Mouse (Mus musculus): Measurements from ENCODE around the gene Cyb5b. TPM values are rescaled to one million over a fixed set of nuclear protein-coding genes. Genes with fewer than 3 reads are reported as not detected.
"Not testable (repeated sequence)": the region's sequence is repeated elsewhere in the genome, so short reads cannot be mapped to it uniquely, and the experiment has no call there.

Cyb5b gene
- polyA plus RNA-seq, 1 experiment, result 19.4 TPM

GRCm38 (mm10) chr8:107212006-107212405 is 61.6 kb downstream of the Cyb5b start:
- 0 out of 2 replicates have a peak, but pooled peaks cover 1% of the 10 kb centered on the region for H3K4me1 ChIP-seq (ENCODE audit: control insufficient read depth, insufficient read depth, low read length)
- 88% methylated on average over 7 of the region's 7 CpGs for WGBS
- H3K4me3 ChIP-seq (replicated peaks; ENCODE audit: control insufficient read depth, low read depth, low read length), result no peak overlapping the region
- TF ChIP-seq CTCF (IDR thresholded peaks at IDR 0.05; ENCODE audit: control insufficient read depth, insufficient read depth, low read length) (no peak), POLR2A (IDR thresholded peaks at IDR 0.05; ENCODE audit: borderline replicate concordance, control insufficient read depth, low read depth, low read length) (no peak)
- no peak overlapping the region for H3K27ac ChIP-seq (ENCODE audit: control insufficient read depth, insufficient read depth, low read depth, low read length, poor library complexity)

GRCm38 (mm10) chr8:107217230-107217629 is 66.8 kb downstream of the Cyb5b start:
- H3K4me1 ChIP-seq (ENCODE audit: control insufficient read depth, insufficient read depth, low read length); H3K27ac ChIP-seq (ENCODE audit: control insufficient read depth, insufficient read depth, low read depth, low read length, poor library complexity); H3K4me3 ChIP-seq (replicated peaks; ENCODE audit: control insufficient read depth, low read depth, low read length): not testable (repeated sequence)
- 46% methylated on average over 7 of the region's 7 CpGs for WGBS

- Histone ChIP-seq H3K4me1 (ENCODE audit: control insufficient read depth, insufficient read depth, low read length) (peaks cover 2% of the 10 kb centered on the region; the same call in 1 of the 2 replicates), H3K4me3 (replicated peaks; ENCODE audit: control insufficient read depth, low read depth, low read length) (no peak overlapping the region), H3K27ac (ENCODE audit: control insufficient read depth, insufficient read depth, low read depth, low read length, poor library complexity) (no peak overlapping the region)
- 81% methylated on average over 8 of the region's 8 CpGs for WGBS
- TF ChIP-seq CTCF (IDR thresholded peaks at IDR 0.05; ENCODE audit: control insufficient read depth, insufficient read depth, low read length), result no peak
- TF ChIP-seq POLR2A (IDR thresholded peaks at IDR 0.05; ENCODE audit: borderline replicate concordance, control insufficient read depth, low read depth, low read length), result no peak
These were observed 67.7 kb downstream of the Cyb5b start for GRCm38 (mm10) chr8:107218091-107218490.

- Histone ChIP-seq H3K4me1 (ENCODE audit: control insufficient read depth, insufficient read depth, low read length) (peaks cover 2% of the 10 kb centered on the region; the same call in 1 of the 2 replicates), H3K27ac (ENCODE audit: control insufficient read depth, insufficient read depth, low read depth, low read length, poor library complexity) (no peak overlapping the region), H3K4me3 (replicated peaks; ENCODE audit: control insufficient read depth, low read depth, low read length) (no peak overlapping the region)
- WGBS, result 48% methylated on average over 2 of the region's 2 CpGs
- TF ChIP-seq POLR2A (IDR thresholded peaks at IDR 0.05; ENCODE audit: borderline replicate concordance, control insufficient read depth, low read depth, low read length) (no peak), CTCF (IDR thresholded peaks at IDR 0.05; ENCODE audit: control insufficient read depth, insufficient read depth, low read length) (no peak)
These were observed 68.6 kb downstream of the Cyb5b start for GRCm38 (mm10) chr8:107219078-107219477.

GRCm38 (mm10) chr8:107221924-107222851 is 71.7 kb downstream of the Cyb5b start:
- 18% methylated on average over 8 of the region's 8 CpGs for WGBS
- TF ChIP-seq POLR2A (IDR thresholded peaks at IDR 0.05; ENCODE audit: borderline replicate concordance, control insufficient read depth, low read depth, low read length) (no peak), CTCF (IDR thresholded peaks at IDR 0.05; ENCODE audit: control insufficient read depth, insufficient read depth, low read length) (no peak)
- H3K27ac ChIP-seq (ENCODE audit: control insufficient read depth, insufficient read depth, low read depth, low read length, poor library complexity), result no peak overlapping the region
- H3K4me1 ChIP-seq (ENCODE audit: control insufficient read depth, insufficient read depth, low read length), result peaks cover 4% of the 10 kb centered on the region; the same call in 1 of the 2 replicates
- no peak overlapping the region for H3K4me3 ChIP-seq (replicated peaks; ENCODE audit: control insufficient read depth, low read depth, low read length)

- Histone ChIP-seq H3K4me3 (replicated peaks; ENCODE audit: control insufficient read depth, low read depth, low read length) (no peak overlapping the region), H3K4me1 (ENCODE audit: control insufficient read depth, insufficient read depth, low read length) (peaks cover 4% of the 10 kb centered on the region; the same call in 1 of the 2 replicates), H3K27ac (ENCODE audit: control insufficient read depth, insufficient read depth, low read depth, low read length, poor library complexity) (no peak overlapping the region)
- no peak for TF ChIP-seq POLR2A (IDR thresholded peaks at IDR 0.05; ENCODE audit: borderline replicate concordance, control insufficient read depth, low read depth, low read length)
- TF ChIP-seq CTCF (IDR thresholded peaks at IDR 0.05; ENCODE audit: control insufficient read depth, insufficient read depth, low read length), result no peak
- WGBS, result 84% methylated on average over 9 of the region's 9 CpGs
These were observed 75.7 kb downstream of the Cyb5b start for GRCm38 (mm10) chr8:107226183-107226582.

- H3K4me3 ChIP-seq (replicated peaks; ENCODE audit: control insufficient read depth, low read depth, low read length), result no peak overlapping the region
- no peak overlapping the region for H3K27ac ChIP-seq (ENCODE audit: control insufficient read depth, insufficient read depth, low read depth, low read length, poor library complexity)
- 84% methylated on average over 11 of the region's 11 CpGs for WGBS
- TF ChIP-seq POLR2A (IDR thresholded peaks at IDR 0.05; ENCODE audit: borderline replicate concordance, control insufficient read depth, low read depth, low read length) (no peak), CTCF (IDR thresholded peaks at IDR 0.05; ENCODE audit: control insufficient read depth, insufficient read depth, low read length) (no peak)
- H3K4me1 ChIP-seq (ENCODE audit: control insufficient read depth, insufficient read depth, low read length), result peaks cover 4% of the 10 kb centered on the region; the same call in 1 of the 2 replicates
These were observed 76.7 kb downstream of the Cyb5b start for GRCm38 (mm10) chr8:107227011-107227626.

- TF ChIP-seq POLR2A (IDR thresholded peaks at IDR 0.05; ENCODE audit: borderline replicate concordance, control insufficient read depth, low read depth, low read length) (no peak), CTCF (IDR thresholded peaks at IDR 0.05; ENCODE audit: control insufficient read depth, insufficient read depth, low read length) (no peak)
- WGBS, result 68% methylated on average over 3 of the region's 3 CpGs
- H3K4me1 ChIP-seq (ENCODE audit: control insufficient read depth, insufficient read depth, low read length), result no peaks in the 10 kb centered on the region
- no peak overlapping the region for H3K27ac ChIP-seq (ENCODE audit: control insufficient read depth, insufficient read depth, low read depth, low read length, poor library complexity)
- no peak overlapping the region for H3K4me3 ChIP-seq (replicated peaks; ENCODE audit: control insufficient read depth, low read depth, low read length)
These were observed 82.8 kb downstream of the Cyb5b start for GRCm38 (mm10) chr8:107233251-107233650.
